Mouse (Mus musculus): ENCODE data around the gene Gm35549.

DNA sequence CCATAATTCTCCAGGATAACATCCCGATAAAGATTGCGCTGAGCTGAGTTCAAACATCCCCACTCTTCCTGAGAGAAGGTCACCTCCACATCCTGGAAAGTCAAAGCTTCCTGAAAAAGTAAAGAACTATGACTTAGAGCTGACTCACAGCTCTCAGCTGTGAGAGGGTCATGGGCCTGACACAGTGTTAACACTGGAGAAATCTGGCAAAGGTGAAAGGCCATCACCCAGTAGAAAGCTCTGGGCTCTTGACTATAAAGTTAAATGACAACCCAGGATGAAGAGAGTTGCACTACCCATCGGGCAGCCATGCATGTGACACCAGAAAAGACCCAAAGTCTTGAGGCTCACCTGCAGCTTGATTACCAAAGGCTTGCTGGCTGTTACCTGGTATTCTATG, 12.9 kb upstream of the Gm35549 start:
- TF ChIP-seq CTCF (IDR thresholded peaks at IDR 0.05; ENCODE audit: low read depth, low read length): no peak
- no peak for TF ChIP-seq POLR2A (IDR thresholded peaks at IDR 0.05; ENCODE audit: extremely low read depth, insufficient read depth, low read length)
